Mouse (Mus musculus) olfactory bulb, adult 2 months (tissue): ENCODE measurements at regions not wholly inside any gene's neighbourhood (a gene's known extent, or its start where the extent isn't known, plus 50 kb on each side); places are given as distances from the start of the nearest gene placed in this dataset.

Source experiments
- CTCF ChIP-seq: fragments of 200-500 bp; IDR thresholded peaks from 2 replicates; pipeline ENCODE4 v1.5.1; 2012; ENCODE audit warnings: low read depth, mild to moderate bottlenecking, low read length, moderate library complexity; ENCODE audit not compliant: insufficient read depth
- POLR2A ChIP-seq: fragments of 200-500 bp; IDR thresholded peaks from 2 replicates; pipeline ENCODE4 v1.6.1; 2012; ENCODE audit warnings: mild to moderate bottlenecking, low read depth, low read length, moderate library complexity; ENCODE audit not compliant: insufficient read depth

DNA sequence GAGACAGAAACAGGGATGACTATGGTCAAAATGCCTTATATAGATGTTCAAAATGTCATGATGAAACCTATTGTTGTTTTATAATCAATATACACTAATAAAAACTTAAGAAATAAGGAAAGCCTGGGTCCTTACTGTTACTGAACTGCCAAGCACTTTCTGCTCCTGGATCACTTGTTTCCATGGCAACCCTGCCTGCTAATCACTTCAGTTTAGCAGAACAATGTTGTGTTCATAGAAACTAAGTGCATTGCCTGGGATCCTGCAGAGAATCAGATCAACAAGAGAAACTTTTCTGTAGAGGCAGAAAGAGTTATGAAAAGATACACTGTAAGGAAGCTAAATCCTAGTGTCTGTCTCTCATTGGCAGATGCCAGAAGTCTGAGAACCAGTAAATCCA lies 666.8 kb downstream of the Magi1 start:
- TF ChIP-seq CTCF (no peak), POLR2A (no peak)
